Mouse (Mus musculus) myocyte (in vitro differentiated cells): ENCODE data around the gene Kcng3.

Source experiments
- CEBPB ChIP-seq: IDR thresholded peaks from 2 replicates; pipeline ENCODE4 v1.6.1; 2011; ENCODE audit warnings: mild to moderate bottlenecking, moderate library complexity; ENCODE audit not compliant: poor library complexity, insufficient read depth, severe bottlenecking
- E2F4 ChIP-seq: IDR thresholded peaks from one replicate; pipeline ENCODE4 v1.6.1; 2011; ENCODE audit warnings: mild to moderate bottlenecking, control low read depth, moderate library complexity; ENCODE audit not compliant: insufficient read depth
- MAX ChIP-seq: IDR thresholded peaks from one replicate; pipeline ENCODE4 v1.6.1; 2011; ENCODE audit warnings: low read depth, mild to moderate bottlenecking, control low read depth
- MYOD1 ChIP-seq, 3 experiments: IDR thresholded peaks; one replicate each; pipeline ENCODE4 v1.6.1; 2011; ENCODE audit warnings: control low read depth in 2 of 3, low read depth in 2 of 3, mild to moderate bottlenecking in 2 of 3, moderate library complexity in 1 of 3; ENCODE audit not compliant: insufficient read length in 2 of 3, control insufficient read depth in 1 of 3
- MYOG ChIP-seq, 3 experiments: IDR thresholded peaks; one replicate each; pipeline ENCODE4 v1.6.1; 2011; ENCODE audit warnings: control low read depth in 2 of 3, low read depth in 2 of 3, mild to moderate bottlenecking in 2 of 3; ENCODE audit not compliant: insufficient read length in 2 of 3, control insufficient read depth in 1 of 3, insufficient read depth in 1 of 3
- POLR2A ChIP-seq: IDR thresholded peaks from one replicate; pipeline ENCODE4 v1.6.1; 2011; ENCODE audit warnings: low read depth, mild to moderate bottlenecking, control low read depth, moderate library complexity; ENCODE audit not compliant: insufficient read length
- POLR2AphosphoS2 ChIP-seq: IDR thresholded peaks from one replicate; pipeline ENCODE4 v1.6.1; 2011; ENCODE audit warnings: low read depth, control low read depth; ENCODE audit not compliant: insufficient read length
- REST ChIP-seq: IDR thresholded peaks from one replicate; pipeline ENCODE4 v1.6.1; 2011; ENCODE audit warnings: mild to moderate bottlenecking, control low read depth, moderate library complexity; ENCODE audit not compliant: insufficient read depth, insufficient read length
- SRF ChIP-seq: IDR thresholded peaks from one replicate; pipeline ENCODE4 v1.6.1; 2011; ENCODE audit warnings: low read depth; ENCODE audit not compliant: control insufficient read depth, insufficient read length
- TCF12 ChIP-seq: IDR thresholded peaks from one replicate; pipeline ENCODE4 v1.6.1; 2011; ENCODE audit warnings: mild to moderate bottlenecking, control low read depth; ENCODE audit not compliant: poor library complexity, insufficient read depth, severe bottlenecking
- USF1 ChIP-seq: IDR thresholded peaks from one replicate; pipeline ENCODE4 v1.6.1; 2011; ENCODE audit warnings: low read depth, mild to moderate bottlenecking, control low read depth, moderate library complexity

- no peak for TF ChIP-seq MYOD1 (IDR thresholded peaks at IDR 0.05; ENCODE audit: control insufficient read depth in 1 of 3, insufficient read length in 2 of 3, low read depth in 2 of 3)
- no peak for TF ChIP-seq E2F4
- no peak for TF ChIP-seq POLR2A
- TF ChIP-seq REST, result no peak
- TF ChIP-seq CEBPB, result no peak
- TF ChIP-seq MAX, result no peak
- TF ChIP-seq MYOG (IDR thresholded peaks at IDR 0.05; ENCODE audit: control insufficient read depth in 1 of 3, insufficient read depth in 1 of 3, insufficient read length in 2 of 3, low read depth in 2 of 3), result no peak
- no peak for TF ChIP-seq USF1
- no peak for TF ChIP-seq POLR2AphosphoS2
- TF ChIP-seq TCF12, result no peak
- TF ChIP-seq SRF, result no peak
Measured at GRCm38 (mm10) chr17:83548501-83549233, 83.0 kb downstream of the Kcng3 start.
